Mouse (Mus musculus) liver, embryonic 15.5 days (tissue): ENCODE results near the gene Tnfrsf18. TPM values are rescaled to one million over a fixed set of nuclear protein-coding genes. Genes with fewer than 3 reads are reported as not detected.

ENCODE experiments used
- ATAC-seq: fragments of 200-750 bp; cut with Nextera tagmentation; 2 replicates; pipeline ENCODE4 v1.8.0; 2017; ENCODE audit warnings: moderate number of reproducible peaks, mild to moderate bottlenecking, moderate library complexity; ENCODE audit not compliant: insufficient read depth
- H3K27ac ChIP-seq: fragments of 300-500 bp; sonication (generic); replicated peaks from 2 replicates; pipeline ENCODE4 v1.5.1; 2015; ENCODE audit warnings: mild to moderate bottlenecking, inconsistent platforms
- H3K27me3 ChIP-seq: fragments of 300-500 bp; sonication (generic); 2 replicates; pipeline ENCODE4 v1.6.1; 2015; ENCODE audit warnings: mild to moderate bottlenecking, inconsistent platforms
- H3K36me3 ChIP-seq: fragments of 300-500 bp; sonication (generic); replicated peaks from 2 replicates; pipeline ENCODE4 v1.6.1; 2015; ENCODE audit warnings: moderate library complexity, mild to moderate bottlenecking, inconsistent platforms
- H3K4me1 ChIP-seq: fragments of 300-500 bp; sonication (generic); replicated peaks from 2 replicates; pipeline ENCODE4 v1.6.1; 2015; ENCODE audit warnings: inconsistent platforms
- H3K4me2 ChIP-seq: fragments of 300-500 bp; sonication (generic); 2 replicates; pipeline ENCODE4 v1.6.1; 2015; ENCODE audit warnings: moderate library complexity, mild to moderate bottlenecking, inconsistent platforms
- H3K4me3 ChIP-seq: fragments of 300-500 bp; sonication (generic); replicated peaks from 2 replicates; pipeline ENCODE4 v1.5.1; 2015; ENCODE audit warnings: mild to moderate bottlenecking, inconsistent platforms
- H3K9ac ChIP-seq: fragments of 300-500 bp; sonication (generic); 2 replicates; pipeline ENCODE4 v1.6.1; 2015; ENCODE audit warnings: moderate library complexity, mild to moderate bottlenecking, inconsistent platforms
- H3K9me3 ChIP-seq: fragments of 300-500 bp; sonication (generic); replicated peaks from 2 replicates; pipeline ENCODE4 v1.6.1; 2016; ENCODE audit warnings: inconsistent platforms
- WGBS: fragments of 180-500 bp; shearing (Covaris S2); methylation state at CpG from one replicate; pipeline ENCODE4 v1.1.7; 2015; ENCODE audit warnings: mixed read lengths; ENCODE audit not compliant: insufficient replicate concordance; 5-methylcytosine and 5-hydroxymethylcytosine counted together
- microRNA counts: library from miRNA; unstranded; fragments of <30 nt; microRNA quantifications from one replicate; lab custom pipeline; 2016
- microRNA-seq: library from miRNA; unstranded; fragments of <30 nt; microRNA quantifications from one replicate; pipeline ENCODE4, GENCODE M21; 2016
- polyA plus RNA-seq: library from polyadenylated mRNA; unstranded; fragments of >200 nt; fragmentation: Nextera tagmentation; extraction: Ambion mirVana; gene quantifications from 2 replicates; pipeline ENCODE4 v1.2.1, GENCODE M21; 2015

The Tnfrsf18 gene
- polyA plus RNA-seq, 1 experiment from 2014 or later: 0.66 TPM

- Histone ChIP-seq H3K27ac (no peak overlapping the region), H3K4me3 (peak overlapping the region; percentile 51; the same call in 1 of the 2 replicates), H3K27me3 (peaks cover 27% of the 10 kb centered on the region), H3K4me1 (peaks cover 14% of the 10 kb centered on the region), H3K4me2 (peak overlapping the region; percentile 71), H3K36me3 (no peaks in the 10 kb centered on the region), H3K9ac (no peak overlapping the region), H3K9me3 (no peaks in the 10 kb centered on the region)
- WGBS: 8% methylated on average over 8 of the region's 8 CpGs
- ATAC-seq: peak; percentile 18; the same call in 1 of the 2 replicates
These were observed 51.0 kb downstream of the Tnfrsf18 start for GRCm38 (mm10) chr4:156076911-156077382.

- ATAC-seq: peak; percentile 49
- Histone ChIP-seq H3K4me2 (peak overlapping the region; percentile 71), H3K4me1 (peaks cover 18% of the 10 kb centered on the region), H3K9me3 (no peaks in the 10 kb centered on the region), H3K9ac (no peak overlapping the region), H3K27me3 (peaks cover 27% of the 10 kb centered on the region), H3K4me3 (peak overlapping the region; percentile 51), H3K27ac (no peak overlapping the region; the same call in 1 of the 2 replicates), H3K36me3 (no peaks in the 10 kb centered on the region)
- WGBS: 1% methylated on average over 58 of the region's 58 CpGs
These were observed 51.7 kb downstream of the Tnfrsf18 start for GRCm38 (mm10) chr4:156077499-156078301.

MicroRNAs encoded within 50 kb of the gene (microRNA counts, 519-probe panel; counts per million panel counts)
- microRNA mmu-miR-200a (lab: Ali Mortazavi, UCI): 2,631 counts per million, percentile 50 among the panel's probes with 10 or more counts
- 3,213 counts per million, percentile 64 among the panel's probes with 10 or more counts for microRNA mmu-miR-200b (lab: Ali Mortazavi, UCI)
- microRNA mmu-miR-429 (lab: Ali Mortazavi, UCI): 3,558 counts per million, percentile 71 among the panel's probes with 10 or more counts

Small RNAs within 50 kb of the gene (microRNA-seq; reads per million reads assigned to microRNA genes)
- gene Mir200a: 237 reads per million, percentile 62 among the genes with 10 or more reads in this experiment
- gene Mir200b: 1,087 reads per million, percentile 77 among the genes with 10 or more reads in this experiment
- 3,668 reads per million, percentile 87 among the genes with 10 or more reads in this experiment for gene Mir429

Other genes with a start within 250 kb of the Tnfrsf18 start
- 0.13 and 0.22 TPM in 2 replicates for gene Tmem88b, start 240.3 kb upstream of the Tnfrsf18 start, polyA plus RNA-seq
- 0.07 TPM in 1 of 2 replicates, not detected in the other for gene Ankrd65, start 235.7 kb upstream of the Tnfrsf18 start, polyA plus RNA-seq
- gene Mrpl20, start 223.3 kb upstream of the Tnfrsf18 start, polyA plus RNA-seq: 135 and 141 TPM in 2 replicates
- 65.6 and 77.1 TPM in 2 replicates for gene Ccnl2, start 213.7 kb upstream of the Tnfrsf18 start, polyA plus RNA-seq
- 94.0 and 108 TPM in 2 replicates for gene Aurkaip1, start 194.9 kb upstream of the Tnfrsf18 start, polyA plus RNA-seq
- 7.7 and 9.9 TPM in 2 replicates for gene Mxra8, start 186.5 kb upstream of the Tnfrsf18 start, polyA plus RNA-seq
- gene Dvl1, start 178.8 kb upstream of the Tnfrsf18 start, polyA plus RNA-seq: 5.0 and 6.9 TPM in 2 replicates
- gene Tas1r3, start 162.8 kb upstream of the Tnfrsf18 start, polyA plus RNA-seq: 0.08 and 0.15 TPM in 2 replicates
- gene Cptp, start 156.7 kb upstream of the Tnfrsf18 start, polyA plus RNA-seq: 7.5 and 8.9 TPM in 2 replicates
- gene Ints11, start 156.6 kb upstream of the Tnfrsf18 start, polyA plus RNA-seq: 34.3 and 37.6 TPM in 2 replicates
- 14.3 and 15.6 TPM in 2 replicates for gene Pusl1, start 134.4 kb upstream of the Tnfrsf18 start, polyA plus RNA-seq
- 6.5 and 8.5 TPM in 2 replicates for gene Acap3, start 134.3 kb upstream of the Tnfrsf18 start, polyA plus RNA-seq
- gene Ube2j2, start 82.3 kb upstream of the Tnfrsf18 start, polyA plus RNA-seq: 50.2 and 51.2 TPM in 2 replicates
- gene C1qtnf12, start 63.8 kb upstream of the Tnfrsf18 start, polyA plus RNA-seq: 76.3 and 81.9 TPM in 2 replicates
- gene B3galt6, start 33.5 kb upstream of the Tnfrsf18 start, polyA plus RNA-seq: 4.4 and 4.6 TPM in 2 replicates
- 77.0 and 81.4 TPM in 2 replicates for gene Sdf4, start 33.3 kb upstream of the Tnfrsf18 start, polyA plus RNA-seq
- gene Tnfrsf4, start 12.3 kb upstream of the Tnfrsf18 start, polyA plus RNA-seq: 0.23 and 0.51 TPM in 2 replicates
- gene Ttll10, start 33.2 kb downstream of the Tnfrsf18 start, polyA plus RNA-seq: 0.22 and 0.58 TPM in 2 replicates
- 10.5 and 12.3 TPM in 2 replicates for gene 9430015G10Rik, start 83.8 kb downstream of the Tnfrsf18 start, polyA plus RNA-seq
- 0.08 and 0.18 TPM in 2 replicates for gene Rnf223, start 104.3 kb downstream of the Tnfrsf18 start, polyA plus RNA-seq
- 6.7 and 8.6 TPM in 2 replicates for gene Agrn, start 171.3 kb downstream of the Tnfrsf18 start, polyA plus RNA-seq
- gene Isg15, start 174.7 kb downstream of the Tnfrsf18 start, polyA plus RNA-seq: 9.8 and 13.4 TPM in 2 replicates
- gene AW011738, start 177.1 kb downstream of the Tnfrsf18 start, polyA plus RNA-seq: 1.1 and 1.3 TPM in 2 replicates
- gene Perm1, start 189.7 kb downstream of the Tnfrsf18 start, polyA plus RNA-seq: 0.20 and 0.32 TPM in 2 replicates
- gene Plekhn1, start 208.7 kb downstream of the Tnfrsf18 start, polyA plus RNA-seq: 4.0 and 4.8 TPM in 2 replicates
- gene Noc2l, start 209.8 kb downstream of the Tnfrsf18 start, polyA plus RNA-seq: 44.5 and 47.2 TPM in 2 replicates
- gene Samd11, start 229.5 kb downstream of the Tnfrsf18 start, polyA plus RNA-seq: 37.0 and 42.2 TPM in 2 replicates